Mouse (Mus musculus): ENCODE results near the gene Adcy5. TPM values are rescaled to one million over a fixed set of nuclear protein-coding genes. Genes with fewer than 3 reads are reported as not detected.

The Adcy5 gene
- polyA plus RNA-seq, 1 experiment from 2014 or later: 4.7 TPM

DNA sequence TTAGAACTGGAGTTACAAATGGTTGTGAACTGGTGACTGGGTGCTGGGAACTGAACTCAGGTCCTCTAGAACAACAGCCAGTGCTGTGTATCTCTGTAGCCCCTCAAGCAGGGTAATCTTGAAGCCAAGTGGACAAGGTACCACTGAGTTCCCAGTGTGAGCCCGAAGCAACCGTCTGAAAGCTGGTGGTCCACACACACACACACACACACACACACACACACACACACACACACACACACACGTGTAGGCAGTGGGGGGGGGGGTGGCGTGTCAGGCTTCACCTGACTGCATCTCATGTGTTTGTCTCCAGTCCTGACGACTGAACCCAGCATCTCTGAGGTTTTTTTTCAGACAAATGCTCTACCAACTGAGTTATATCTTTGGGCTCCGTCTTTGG lies 145.5 kb downstream of the Adcy5 start:
- no peaks in the 10 kb centered on the region for H3K27me3 ChIP-seq (ENCODE audit: control insufficient read depth, insufficient read depth, low read length)
- H3K4me3 ChIP-seq (ENCODE audit: low read depth, low read length): no peak overlapping the region
- no peak overlapping the region for H3K4me2 ChIP-seq (replicated peaks; ENCODE audit: low read depth, low read length)
- no peaks in the 10 kb centered on the region for H3K4me1 ChIP-seq (ENCODE audit: control insufficient read depth, insufficient read depth, low read length)
- no peak for ATAC-seq (ENCODE audit: insufficient number of reproducible peaks, insufficient read depth, low FRiP score, low read depth)
- no peaks in the 10 kb centered on the region for H3K9me3 ChIP-seq (ENCODE audit: control insufficient read depth, low read depth, low read length)
- WGBS: 86% methylated on average over 5 of the region's 6 CpGs
- H3K36me3 ChIP-seq (ENCODE audit: control insufficient read depth, insufficient read depth, low read length): no peaks in the 10 kb centered on the region
- H3K9ac ChIP-seq (replicated peaks; ENCODE audit: low read depth, low read length): no peak overlapping the region
- no peak overlapping the region for H3K27ac ChIP-seq (ENCODE audit: low read length)

DNA sequence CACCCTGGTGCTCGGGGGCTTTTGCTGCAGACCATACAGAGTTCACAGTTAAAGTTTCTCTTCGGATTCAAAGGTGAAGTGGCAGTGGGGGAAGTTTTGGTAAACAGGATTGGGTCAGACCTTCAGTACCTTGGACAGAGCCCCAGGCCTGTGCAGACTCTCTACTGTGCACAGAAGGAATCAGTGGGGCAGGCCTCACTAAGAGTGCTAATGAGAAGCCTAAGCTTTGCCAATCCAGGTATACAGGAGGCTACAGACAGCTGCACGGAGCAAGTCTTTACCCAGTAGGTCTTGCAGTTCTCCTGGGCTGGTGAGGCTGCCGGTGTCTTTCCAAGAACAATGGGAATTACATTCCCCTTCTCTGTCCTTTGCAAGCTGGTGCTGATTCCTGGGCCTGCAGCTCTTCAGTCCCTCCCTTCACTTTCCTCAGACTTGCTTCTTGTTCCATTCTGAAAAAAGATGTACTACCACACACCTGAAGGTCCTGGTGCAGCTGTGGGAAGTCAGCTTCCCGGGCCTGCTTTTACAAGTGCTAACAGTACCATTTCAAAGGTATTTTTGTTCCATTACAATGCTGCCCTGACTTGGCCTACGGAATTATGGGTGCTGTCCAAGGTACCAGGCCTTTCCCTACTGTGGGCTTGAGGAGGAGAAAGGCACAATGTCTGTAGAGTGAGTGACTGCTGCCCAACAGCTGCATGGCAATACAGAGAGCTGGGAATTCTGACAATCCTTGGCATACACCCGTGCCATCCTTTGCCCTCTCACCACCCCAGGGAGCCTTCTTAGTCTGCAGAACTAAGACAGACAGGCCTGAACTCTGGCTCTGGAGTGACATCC lies 148.0 kb downstream of the Adcy5 start:
- H3K4me1 ChIP-seq (ENCODE audit: control insufficient read depth, insufficient read depth, low read length): no peaks in the 10 kb centered on the region
- H3K36me3 ChIP-seq (ENCODE audit: control insufficient read depth, insufficient read depth, low read length): no peaks in the 10 kb centered on the region
- H3K4me3 ChIP-seq (ENCODE audit: low read depth, low read length): no peak overlapping the region
- no peak overlapping the region for H3K9ac ChIP-seq (replicated peaks; ENCODE audit: low read depth, low read length)
- 43% methylated on average over 7 of the region's 7 CpGs for WGBS
- ATAC-seq (ENCODE audit: insufficient number of reproducible peaks, insufficient read depth, low FRiP score, low read depth): no peak
- H3K27ac ChIP-seq (ENCODE audit: low read length): no peak overlapping the region
- no peaks in the 10 kb centered on the region for H3K27me3 ChIP-seq (ENCODE audit: control insufficient read depth, insufficient read depth, low read length)
- H3K9me3 ChIP-seq (ENCODE audit: control insufficient read depth, low read depth, low read length): no peaks in the 10 kb centered on the region
- no peak overlapping the region for H3K4me2 ChIP-seq (replicated peaks; ENCODE audit: low read depth, low read length)

DNA sequence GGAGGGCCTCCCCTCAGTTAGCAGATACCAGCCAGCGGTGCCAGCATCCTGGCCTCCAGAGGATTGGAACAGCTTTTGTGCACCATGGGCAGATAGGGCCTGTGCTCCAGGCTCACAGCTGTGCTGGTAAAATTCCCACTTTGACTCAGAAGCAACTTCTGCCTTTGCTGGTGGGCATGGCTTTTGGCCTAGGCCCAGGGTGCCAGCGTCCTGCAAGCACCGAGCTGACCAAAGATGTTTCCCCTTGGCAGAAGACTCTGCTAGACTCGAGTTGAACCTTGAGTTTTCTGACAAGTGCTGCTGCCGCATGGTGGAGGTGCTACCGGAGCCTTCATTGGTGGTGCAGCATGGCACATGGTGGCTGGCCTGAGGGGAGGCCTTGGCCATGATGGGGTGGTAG lies 149.0 kb downstream of the Adcy5 start:
- no peak for ATAC-seq (ENCODE audit: insufficient number of reproducible peaks, insufficient read depth, low FRiP score, low read depth)

DNA sequence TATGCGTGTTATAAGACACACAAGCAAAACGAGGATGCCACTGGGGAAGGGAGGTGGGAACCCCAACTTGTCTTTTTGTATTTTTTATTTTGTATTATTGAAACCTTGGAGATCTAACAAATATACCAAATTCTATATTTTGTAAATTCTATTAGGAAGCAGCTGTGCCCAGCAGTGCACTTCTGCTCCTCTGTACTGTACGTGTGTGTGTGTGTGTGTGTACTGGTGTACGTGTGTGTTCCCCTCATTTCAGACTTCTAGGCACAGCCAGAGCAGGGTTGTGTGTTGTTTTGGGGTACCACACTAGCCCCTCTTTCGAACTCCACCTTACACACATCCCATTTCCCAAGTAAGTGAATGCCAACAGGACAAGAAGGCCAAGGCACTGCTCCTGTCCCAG lies 149.7 kb downstream of the Adcy5 start:
- Histone ChIP-seq H3K27me3 (ENCODE audit: control insufficient read depth, insufficient read depth, low read length) (no peaks in the 10 kb centered on the region), H3K4me2 (replicated peaks; ENCODE audit: low read depth, low read length) (no peak overlapping the region), H3K36me3 (ENCODE audit: control insufficient read depth, insufficient read depth, low read length) (no peaks in the 10 kb centered on the region), H3K27ac (ENCODE audit: low read length) (no peak overlapping the region), H3K4me3 (ENCODE audit: low read depth, low read length) (no peak overlapping the region), H3K4me1 (ENCODE audit: control insufficient read depth, insufficient read depth, low read length) (no peaks in the 10 kb centered on the region), H3K9ac (replicated peaks; ENCODE audit: low read depth, low read length) (no peak overlapping the region), H3K9me3 (ENCODE audit: control insufficient read depth, low read depth, low read length) (no peaks in the 10 kb centered on the region)
- ATAC-seq (ENCODE audit: insufficient number of reproducible peaks, insufficient read depth, low FRiP score, low read depth): no peak
- 87% methylated on average over 5 of the region's 5 CpGs for WGBS

More for the DNA sequence above, 149.0 kb downstream of the Adcy5 start:
- Histone ChIP-seq H3K4me3 (ENCODE audit: low read depth, low read length) (no peak overlapping the region), H3K36me3 (ENCODE audit: control insufficient read depth, insufficient read depth, low read length) (no peaks in the 10 kb centered on the region), H3K4me2 (replicated peaks; ENCODE audit: low read depth, low read length) (no peak overlapping the region), H3K27me3 (ENCODE audit: control insufficient read depth, insufficient read depth, low read length) (no peaks in the 10 kb centered on the region), H3K9ac (replicated peaks; ENCODE audit: low read depth, low read length) (no peak overlapping the region), H3K9me3 (ENCODE audit: control insufficient read depth, low read depth, low read length) (no peaks in the 10 kb centered on the region), H3K27ac (ENCODE audit: low read length) (no peak overlapping the region), H3K4me1 (ENCODE audit: control insufficient read depth, insufficient read depth, low read length) (no peaks in the 10 kb centered on the region)
- 91% methylated on average over 6 of the region's 6 CpGs for WGBS

DNA sequence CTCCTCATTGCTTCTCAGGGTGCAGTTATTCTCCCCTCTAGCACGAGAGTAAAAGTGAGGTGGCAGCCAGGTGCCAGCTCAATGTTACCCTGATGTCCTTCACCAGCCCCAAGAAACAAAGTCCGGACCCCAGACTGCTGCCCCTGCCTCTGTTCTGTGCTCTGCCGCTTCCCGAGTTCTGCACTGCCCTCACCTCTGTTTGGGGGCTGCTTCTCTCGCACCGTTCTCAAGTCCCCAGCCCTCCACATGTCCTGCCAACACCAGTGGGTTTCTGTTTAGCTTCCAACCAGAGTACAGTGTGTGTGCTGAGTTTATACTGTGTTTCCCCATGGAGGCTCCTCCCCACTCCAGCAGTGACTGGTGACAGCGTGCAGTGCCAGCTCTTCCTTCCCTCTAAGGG lies 150.5 kb downstream of the Adcy5 start:
- H3K27ac ChIP-seq (ENCODE audit: low read length): no peak overlapping the region
- no peak overlapping the region for H3K4me3 ChIP-seq (ENCODE audit: low read depth, low read length)
- H3K36me3 ChIP-seq (ENCODE audit: control insufficient read depth, insufficient read depth, low read length): no peaks in the 10 kb centered on the region
- no peaks in the 10 kb centered on the region for H3K9me3 ChIP-seq (ENCODE audit: control insufficient read depth, low read depth, low read length)
- H3K4me1 ChIP-seq (ENCODE audit: control insufficient read depth, insufficient read depth, low read length): no peaks in the 10 kb centered on the region
- H3K27me3 ChIP-seq (ENCODE audit: control insufficient read depth, insufficient read depth, low read length): no peaks in the 10 kb centered on the region
- WGBS: 89% methylated on average over 7 of the region's 7 CpGs
- no peak overlapping the region for H3K4me2 ChIP-seq (replicated peaks; ENCODE audit: low read depth, low read length)
- ATAC-seq (ENCODE audit: insufficient number of reproducible peaks, insufficient read depth, low FRiP score, low read depth): no peak
- no peak overlapping the region for H3K9ac ChIP-seq (replicated peaks; ENCODE audit: low read depth, low read length)

DNA sequence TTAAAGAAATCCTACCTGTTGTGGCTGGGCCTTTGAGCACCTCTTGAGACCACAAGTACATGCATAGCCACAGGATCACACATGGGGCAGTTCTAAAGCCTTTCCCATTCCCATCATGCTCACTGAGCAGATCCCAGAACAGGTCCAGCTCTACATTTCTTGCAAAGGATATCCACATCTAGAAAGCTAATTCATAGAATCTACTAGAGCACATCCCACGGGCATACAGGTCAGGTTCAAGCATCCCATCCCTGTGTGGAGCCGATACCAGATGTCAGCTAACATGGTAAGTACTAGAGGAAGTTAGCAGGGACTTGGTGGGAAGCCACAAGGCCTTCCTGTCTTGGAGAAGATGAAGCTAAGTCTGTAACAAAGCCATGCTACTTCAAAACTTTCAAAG lies 152.0 kb downstream of the Adcy5 start:
- no peak for ATAC-seq (ENCODE audit: insufficient number of reproducible peaks, insufficient read depth, low FRiP score, low read depth)
- 87% methylated on average over 2 of the region's 2 CpGs for WGBS
- Histone ChIP-seq H3K4me1 (ENCODE audit: control insufficient read depth, insufficient read depth, low read length) (no peaks in the 10 kb centered on the region), H3K4me2 (replicated peaks; ENCODE audit: low read depth, low read length) (no peak overlapping the region), H3K9me3 (ENCODE audit: control insufficient read depth, low read depth, low read length) (no peaks in the 10 kb centered on the region), H3K36me3 (ENCODE audit: control insufficient read depth, insufficient read depth, low read length) (no peaks in the 10 kb centered on the region), H3K9ac (replicated peaks; ENCODE audit: low read depth, low read length) (no peak overlapping the region), H3K4me3 (ENCODE audit: low read depth, low read length) (no peak overlapping the region), H3K27me3 (ENCODE audit: control insufficient read depth, insufficient read depth, low read length) (no peaks in the 10 kb centered on the region), H3K27ac (ENCODE audit: low read length) (no peak overlapping the region)

DNA sequence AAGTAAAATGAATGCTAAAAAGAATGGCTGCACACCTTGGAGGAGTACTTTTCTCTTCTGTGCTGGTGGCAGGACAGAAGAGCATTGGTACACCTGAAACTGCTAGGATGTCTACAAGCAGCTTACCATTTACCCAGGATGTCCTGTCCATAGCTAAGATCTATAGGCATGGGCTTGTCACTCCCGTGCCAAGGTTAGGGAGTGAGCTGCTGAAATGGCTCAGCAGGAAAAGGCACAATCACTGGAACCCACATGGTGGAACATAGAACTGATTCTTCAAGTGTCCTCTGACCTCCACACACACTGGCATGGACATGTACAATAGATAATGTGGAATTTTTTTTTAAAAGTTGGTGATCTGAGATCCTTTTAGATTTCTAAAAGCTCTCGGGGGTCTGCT lies 152.7 kb downstream of the Adcy5 start:
- Histone ChIP-seq H3K4me2 (replicated peaks; ENCODE audit: low read depth, low read length) (no peak overlapping the region), H3K9ac (replicated peaks; ENCODE audit: low read depth, low read length) (no peak overlapping the region), H3K4me3 (ENCODE audit: low read depth, low read length) (no peak overlapping the region), H3K27me3 (ENCODE audit: control insufficient read depth, insufficient read depth, low read length) (no peaks in the 10 kb centered on the region), H3K9me3 (ENCODE audit: control insufficient read depth, low read depth, low read length) (no peaks in the 10 kb centered on the region), H3K36me3 (ENCODE audit: control insufficient read depth, insufficient read depth, low read length) (no peaks in the 10 kb centered on the region; the same call in 1 of the 2 replicates), H3K4me1 (ENCODE audit: control insufficient read depth, insufficient read depth, low read length) (no peaks in the 10 kb centered on the region), H3K27ac (ENCODE audit: low read length) (no peak overlapping the region)
- no peak for ATAC-seq (ENCODE audit: insufficient number of reproducible peaks, insufficient read depth, low FRiP score, low read depth)
- 90% methylated on average over 2 of the region's 2 CpGs for WGBS

DNA sequence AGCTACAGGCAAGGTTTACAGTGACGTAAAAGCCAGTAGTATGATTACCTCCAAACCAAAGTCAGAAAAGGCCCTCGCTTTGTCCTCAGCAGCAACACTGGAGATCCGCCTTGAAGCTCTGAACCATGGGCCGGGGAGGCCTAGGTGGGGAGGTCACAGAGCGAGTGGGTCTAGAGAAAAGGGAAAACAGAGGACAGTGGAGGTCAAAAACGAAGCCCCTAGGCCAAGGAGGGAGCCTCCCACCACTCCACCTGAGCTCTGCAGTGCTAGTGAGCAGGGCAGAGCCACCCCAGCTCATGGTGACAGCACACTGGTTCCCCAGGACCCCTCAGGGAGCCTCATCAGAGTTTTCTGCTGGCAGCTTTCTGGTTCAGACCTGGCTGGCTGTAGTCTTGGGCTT lies 153.3 kb downstream of the Adcy5 start:
- H3K36me3 ChIP-seq (ENCODE audit: control insufficient read depth, insufficient read depth, low read length): peaks cover 3% of the 10 kb centered on the region; the same call in 1 of the 2 replicates
- 88% methylated on average over 6 of the region's 6 CpGs for WGBS

More for the DNA sequence above, 153.3 kb downstream of the Adcy5 start:
- no peak overlapping the region for H3K4me2 ChIP-seq (replicated peaks; ENCODE audit: low read depth, low read length)
- no peaks in the 10 kb centered on the region for H3K9me3 ChIP-seq (ENCODE audit: control insufficient read depth, low read depth, low read length)
- H3K9ac ChIP-seq (replicated peaks; ENCODE audit: low read depth, low read length): no peak overlapping the region
- no peak overlapping the region for H3K4me3 ChIP-seq (ENCODE audit: low read depth, low read length)
- H3K27me3 ChIP-seq (ENCODE audit: control insufficient read depth, insufficient read depth, low read length): no peaks in the 10 kb centered on the region
- H3K4me1 ChIP-seq (ENCODE audit: control insufficient read depth, insufficient read depth, low read length): no peaks in the 10 kb centered on the region
- ATAC-seq (ENCODE audit: insufficient number of reproducible peaks, insufficient read depth, low FRiP score, low read depth): no peak
- no peak overlapping the region for H3K27ac ChIP-seq (ENCODE audit: low read length)

Data from stomach, embryonic 14.5 days (tissue).